Mouse (Mus musculus) embryonic facial prominence, embryonic 11.5 days (tissue): Measurements from ENCODE around the gene Krtap24-1. TPM values are rescaled to one million over a fixed set of nuclear protein-coding genes. Genes with fewer than 3 reads are reported as not detected.
A peak's percentile ranks its signal among the peaks of the same experiment; 100 is the strongest.

Source experiments
- ATAC-seq: fragments of 200-750 bp; cut with Nextera tagmentation; replicated peaks from 2 replicates; pipeline ENCODE4 v1.8.0; 2017; ENCODE audit warnings: low read depth; ENCODE audit not compliant: insufficient number of reproducible peaks, low FRiP score, low TSS enrichment
- DNase-seq: peaks from one replicate; pipeline ENCODE4 v3.0.0-alpha.2; 2015; ENCODE audit warnings: low spot score
- H3K27ac ChIP-seq: fragments of 300-500 bp; sonication (generic); replicated peaks from 2 replicates; pipeline ENCODE4 v1.5.1; 2014; ENCODE audit warnings: mild to moderate bottlenecking, low read depth, low read length, control low read depth
- H3K27me3 ChIP-seq: fragments of 300-500 bp; sonication (generic); 2 replicates; pipeline ENCODE4 v1.6.1; 2014; ENCODE audit warnings: mild to moderate bottlenecking, low read length, moderate library complexity, mixed read lengths; ENCODE audit not compliant: control insufficient read depth, insufficient read depth
- H3K36me3 ChIP-seq: fragments of 300-500 bp; sonication (generic); replicated peaks from 2 replicates; pipeline ENCODE4 v1.6.1; 2014; ENCODE audit warnings: low read depth, mild to moderate bottlenecking, low read length, moderate library complexity, mixed read lengths; ENCODE audit not compliant: control insufficient read depth, insufficient read depth
- H3K4me1 ChIP-seq: fragments of 300-500 bp; sonication (generic); 2 replicates; pipeline ENCODE4 v1.6.1; 2014; ENCODE audit warnings: low read length, mixed read lengths; ENCODE audit not compliant: control insufficient read depth, insufficient read depth
- H3K4me2 ChIP-seq: fragments of 300-500 bp; sonication (generic); 2 replicates; pipeline ENCODE4 v1.6.1; 2014; ENCODE audit warnings: low read depth, mild to moderate bottlenecking, control low read depth, low read length, moderate library complexity
- H3K4me3 ChIP-seq: fragments of 300-500 bp; sonication (generic); 2 replicates; pipeline ENCODE4 v1.5.1; 2014; ENCODE audit warnings: low read depth, low read length, control low read depth
- H3K9ac ChIP-seq: fragments of 300-500 bp; sonication (generic); replicated peaks from 2 replicates; pipeline ENCODE4 v1.6.1; 2014; ENCODE audit warnings: mild to moderate bottlenecking, control low read depth, low read length
- H3K9me3 ChIP-seq: fragments of 300-500 bp; sonication (generic); replicated peaks from 2 replicates; pipeline ENCODE4 v1.6.1; 2016; ENCODE audit warnings: mild to moderate bottlenecking, low read length, inconsistent platforms, mixed read lengths; ENCODE audit not compliant: control insufficient read depth
- WGBS: fragments of 180-500 bp; shearing (Covaris S2); extraction: QIAGEN DNeasy Blood & Tissue Kit; methylation state at CpG from one replicate; pipeline ENCODE4 v1.1.7; 2014; 5-methylcytosine and 5-hydroxymethylcytosine counted together
- polyA plus RNA-seq: library from polyadenylated mRNA; unstranded; fragments of >200 nt; fragmentation: Nextera tagmentation; extraction: Ambion mirVana; gene quantifications from 2 replicates; pipeline ENCODE4 v1.2.1, GENCODE M21; 2014

The Krtap24-1 gene
- polyA plus RNA-seq: not detected in 2 replicates

DNA sequence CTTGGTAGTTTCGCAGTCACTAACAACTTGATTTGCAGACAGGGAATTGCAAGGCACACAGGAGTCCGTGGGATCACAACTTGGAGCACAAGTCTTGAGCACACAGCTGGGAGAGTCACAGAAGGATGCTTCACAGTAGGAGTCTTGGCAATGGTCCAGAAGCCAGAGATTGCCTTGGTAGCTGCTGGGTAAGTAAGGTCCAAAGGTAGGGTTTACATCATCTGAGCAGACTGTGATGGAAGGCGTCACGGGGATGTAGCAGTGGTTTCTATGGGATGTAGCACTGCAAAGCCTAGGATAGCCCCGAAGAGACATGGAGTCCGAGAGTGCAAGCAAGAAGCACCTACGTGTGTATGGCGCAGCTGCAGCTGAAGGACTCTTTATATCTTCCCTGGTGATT is at the start of gene Krtap24-1:
TSS of gene Krtap24-1 (minus strand) at position 358 of the 400 bp plus-strand sequence.
- H3K9ac ChIP-seq: no peak within 1 kb of the TSS
- H3K4me1 ChIP-seq: no peaks in the 10 kb centered on the region
- no peaks in the 10 kb centered on the region for H3K9me3 ChIP-seq
- H3K36me3 ChIP-seq: no peaks in the 10 kb centered on the region
- no peak for ATAC-seq
- 93% methylated on average over 8 of the region's 8 CpGs for WGBS
- no peak within 1 kb of the TSS for H3K4me2 ChIP-seq
- H3K27ac ChIP-seq: no peak within 1 kb of the TSS
- H3K27me3 ChIP-seq: no peaks in the 10 kb centered on the region
- DNase-seq: no peak
- H3K4me3 ChIP-seq: no peak within 1 kb of the TSS

GRCm38 (mm10) chr16:88657426-88657825 is 45.3 kb upstream of the Krtap24-1 start:
- no peak for ATAC-seq
- no peaks in the 10 kb centered on the region for H3K4me1 ChIP-seq
- H3K36me3 ChIP-seq: no peaks in the 10 kb centered on the region
- H3K4me2 ChIP-seq: no peak overlapping the region
- WGBS: 57% methylated on average over 1 of the region's 1 CpGs
- H3K9ac ChIP-seq: no peak overlapping the region
- no peaks in the 10 kb centered on the region for H3K27me3 ChIP-seq
- no peak overlapping the region for H3K4me3 ChIP-seq
- H3K9me3 ChIP-seq: no peaks in the 10 kb centered on the region
- no peak overlapping the region for H3K27ac ChIP-seq
- DNase-seq: peak; percentile 12

DNA sequence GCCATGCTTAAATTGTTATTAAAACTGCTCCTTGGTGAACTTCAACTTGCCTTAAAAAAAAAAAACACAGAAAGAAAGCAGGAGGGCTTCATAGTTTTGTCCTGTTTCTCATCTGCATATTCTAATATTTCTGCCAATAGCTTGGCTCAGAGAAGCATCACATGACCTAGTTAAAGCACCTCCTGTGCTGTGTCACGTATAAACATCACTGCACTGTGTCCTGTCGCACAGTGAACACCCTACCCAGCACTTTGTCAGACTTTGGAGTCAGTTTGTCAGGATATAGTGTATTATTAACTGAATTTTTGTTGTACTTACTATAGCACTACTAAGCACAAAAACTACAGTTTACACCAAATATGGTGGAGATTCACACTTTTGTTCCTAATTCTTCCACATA is 39.9 kb upstream of the Krtap24-1 start:
- no peaks in the 10 kb centered on the region for H3K36me3 ChIP-seq
- ATAC-seq: no peak
- 71% methylated on average over 2 of the region's 2 CpGs for WGBS

DNA sequence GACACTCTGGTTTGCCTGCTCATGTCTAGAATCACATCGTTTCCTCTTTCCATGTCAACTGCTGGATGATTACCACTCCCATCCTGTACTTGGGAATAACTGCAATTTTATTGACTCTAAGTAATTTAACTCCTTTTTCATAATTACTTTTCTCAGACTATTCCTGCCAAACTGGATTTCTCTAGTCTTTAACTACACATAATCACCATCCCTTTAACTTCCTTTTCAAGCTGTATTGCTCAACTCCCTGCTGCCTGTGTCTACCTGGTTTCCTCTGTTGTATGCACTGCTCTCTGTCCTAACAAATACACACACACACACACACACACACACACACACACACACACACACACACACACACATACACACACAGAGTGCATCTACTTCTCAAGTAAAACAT is 39.0 kb upstream of the Krtap24-1 start:
- WGBS: 93% methylated on average over 1 of the region's 1 CpGs
- H3K4me3 ChIP-seq: no peak overlapping the region
- H3K36me3 ChIP-seq: no peaks in the 10 kb centered on the region
- H3K9ac ChIP-seq: no peak overlapping the region
- no peaks in the 10 kb centered on the region for H3K4me1 ChIP-seq
- H3K27me3 ChIP-seq: no peaks in the 10 kb centered on the region
- DNase-seq (no peak), ATAC-seq (no peak)
- H3K27ac ChIP-seq: no peak overlapping the region
- H3K9me3 ChIP-seq: no peaks in the 10 kb centered on the region
- no peak overlapping the region for H3K4me2 ChIP-seq

More for the DNA sequence above, 39.9 kb upstream of the Krtap24-1 start:
- Histone ChIP-seq H3K27ac (no peak overlapping the region), H3K4me2 (no peak overlapping the region), H3K4me3 (no peak overlapping the region), H3K9ac (no peak overlapping the region), H3K4me1 (no peaks in the 10 kb centered on the region), H3K27me3 (no peaks in the 10 kb centered on the region), H3K9me3 (no peaks in the 10 kb centered on the region)
- no peak for DNase-seq

DNA sequence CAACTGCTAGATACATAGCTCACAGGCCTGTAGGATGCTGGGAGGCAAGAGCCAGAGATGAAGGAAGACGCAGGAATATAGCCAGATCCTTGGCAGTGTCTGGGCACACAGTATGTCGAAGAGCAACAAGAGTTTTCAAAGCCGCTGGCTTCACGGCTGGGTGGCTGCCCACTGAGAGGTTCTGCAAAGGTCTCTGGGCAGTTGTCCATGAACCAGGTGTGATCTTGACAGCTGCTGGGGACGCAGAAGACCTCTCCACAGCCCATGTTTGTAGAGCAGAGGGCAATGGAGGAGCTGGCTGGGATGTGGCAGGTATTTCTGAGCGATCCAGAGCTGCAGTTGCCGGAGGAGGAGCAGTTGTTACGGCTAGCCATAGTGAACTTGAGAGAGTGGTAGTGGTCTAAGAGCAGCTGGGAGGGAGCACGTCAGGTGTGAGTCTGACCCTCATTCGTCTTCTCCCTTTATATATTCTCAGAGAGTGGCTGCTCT is 35.3 kb upstream of the Krtap24-1 start, which contains the start of gene Krtap26-1:
TSS of gene Krtap26-1 (minus strand) at position 439 of the 489 bp plus-strand sequence.
- Histone ChIP-seq H3K4me2 (no peak within 1 kb of the TSS), H3K4me1 (no peaks in the 10 kb centered on the region), H3K27me3 (no peaks in the 10 kb centered on the region), H3K27ac (no peak within 1 kb of the TSS), H3K9me3 (no peaks in the 10 kb centered on the region), H3K36me3 (no peaks in the 10 kb centered on the region), H3K9ac (no peak within 1 kb of the TSS), H3K4me3 (no peak within 1 kb of the TSS)
- 91% methylated on average over 10 of the region's 10 CpGs for WGBS
- no peak for DNase-seq
- no peak for ATAC-seq

GRCm38 (mm10) chr16:88646366-88647111 is 34.5 kb upstream of the Krtap24-1 start:
- Histone ChIP-seq H3K4me3 (no peak overlapping the region), H3K27me3 (no peaks in the 10 kb centered on the region), H3K9ac (no peak overlapping the region), H3K27ac (no peak overlapping the region), H3K9me3 (no peaks in the 10 kb centered on the region), H3K36me3 (no peaks in the 10 kb centered on the region), H3K4me1 (no peaks in the 10 kb centered on the region), H3K4me2 (no peak overlapping the region)
- DNase-seq (no peak), ATAC-seq (no peak)
- 89% methylated on average over 8 of the region's 8 CpGs for WGBS

DNA sequence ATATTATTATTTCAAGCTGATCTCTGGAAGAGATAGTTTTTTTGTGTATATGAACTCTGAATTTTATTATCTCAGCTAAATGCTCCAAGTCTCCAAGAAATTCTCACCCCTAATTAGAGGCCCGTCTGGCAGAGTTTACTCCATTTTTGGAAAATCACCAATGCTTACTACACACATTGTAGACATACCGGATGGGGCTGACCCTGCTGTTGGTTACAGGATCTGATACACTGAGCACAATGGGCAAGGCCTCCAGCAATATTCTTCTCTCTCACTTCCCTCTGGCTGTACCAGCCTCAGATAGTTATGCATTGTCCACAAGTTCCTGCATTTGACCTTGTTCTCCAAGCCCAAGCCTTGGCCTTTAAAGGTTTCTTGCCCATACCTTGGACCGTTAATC is 28.0 kb upstream of the Krtap24-1 start:
- Histone ChIP-seq H3K27ac (no peak overlapping the region), H3K36me3 (no peaks in the 10 kb centered on the region), H3K4me2 (no peak overlapping the region), H3K4me1 (no peaks in the 10 kb centered on the region), H3K9ac (no peak overlapping the region), H3K27me3 (no peaks in the 10 kb centered on the region), H3K4me3 (no peak overlapping the region), H3K9me3 (no peaks in the 10 kb centered on the region)
- ATAC-seq: no peak
- 78% methylated on average over 3 of the region's 3 CpGs for WGBS
- DNase-seq: no peak

GRCm38 (mm10) chr16:88635142-88635541 is 23.1 kb upstream of the Krtap24-1 start:
- Histone ChIP-seq H3K9me3 (no peaks in the 10 kb centered on the region), H3K27me3 (no peaks in the 10 kb centered on the region), H3K9ac (no peak overlapping the region), H3K27ac (no peak overlapping the region), H3K4me3 (no peak overlapping the region), H3K4me1 (no peaks in the 10 kb centered on the region), H3K36me3 (no peaks in the 10 kb centered on the region), H3K4me2 (no peak overlapping the region)
- 42% methylated on average over 4 of the region's 4 CpGs for WGBS
- ATAC-seq: no peak
- no peak for DNase-seq
